Mouse (Mus musculus) limb, embryonic 14.5 days (tissue): ENCODE measurements at regions not wholly inside any gene's neighbourhood (a gene's known extent, or its start where the extent isn't known, plus 50 kb on each side); places are given as distances from the start of the nearest gene placed in this dataset.

ENCODE experiments used
- ATAC-seq: fragments of 200-750 bp; cut with Nextera tagmentation; 2 replicates; pipeline ENCODE4 v1.8.0; 2017; ENCODE audit warnings: low read depth, moderate number of reproducible peaks, moderate TSS enrichment; ENCODE audit not compliant: low FRiP score
- DNase-seq: peaks from one replicate; pipeline ENCODE4 v3.0.0-alpha.2; 2015; ENCODE audit warnings: low spot score
- H3K27ac ChIP-seq: fragments of 300-500 bp; sonication (generic); replicated peaks from 2 replicates; pipeline ENCODE4 v1.5.1; 2014; ENCODE audit warnings: low read depth, mild to moderate bottlenecking, low read length, moderate library complexity, mixed read lengths
- H3K27me3 ChIP-seq: fragments of 300-500 bp; sonication (generic); 2 replicates; pipeline ENCODE4 v1.6.1; 2014; ENCODE audit warnings: low read length, mixed read lengths; ENCODE audit not compliant: control insufficient read depth, insufficient read depth
- H3K36me3 ChIP-seq: fragments of 300-500 bp; sonication (generic); 2 replicates; pipeline ENCODE4 v1.6.1; 2014; ENCODE audit warnings: mild to moderate bottlenecking, low read length, moderate library complexity, mixed read lengths; ENCODE audit not compliant: control insufficient read depth, insufficient read depth
- H3K4me1 ChIP-seq: fragments of 300-500 bp; sonication (generic); 2 replicates; pipeline ENCODE4 v1.6.1; 2014; ENCODE audit warnings: antibody characterized with exemption, low read length, mixed read lengths; ENCODE audit not compliant: control insufficient read depth, insufficient read depth
- H3K4me2 ChIP-seq: fragments of 300-500 bp; sonication (generic); replicated peaks from 2 replicates; pipeline ENCODE4 v1.6.1; 2014; ENCODE audit warnings: low read depth, mild to moderate bottlenecking, low read length, moderate library complexity; ENCODE audit not compliant: severe bottlenecking
- H3K4me3 ChIP-seq: fragments of 300-500 bp; sonication (generic); replicated peaks from 2 replicates; pipeline ENCODE4 v1.5.1; 2014; ENCODE audit warnings: low read length
- H3K9ac ChIP-seq: fragments of 300-500 bp; sonication (generic); 2 replicates; pipeline ENCODE4 v1.6.1; 2014; ENCODE audit warnings: mild to moderate bottlenecking, low read depth, low read length, moderate library complexity; ENCODE audit not compliant: severe bottlenecking
- H3K9me3 ChIP-seq: fragments of 300-500 bp; sonication (generic); 2 replicates; pipeline ENCODE4 v1.6.1; 2016; ENCODE audit warnings: low read length; ENCODE audit not compliant: control insufficient read depth
- POLR2A ChIP-seq: fragments of 200-500 bp; IDR thresholded peaks from 2 replicates; pipeline ENCODE4 v1.8.0; 2012; ENCODE audit warnings: inconsistent platforms, mild to moderate bottlenecking, moderate library complexity, borderline replicate concordance; ENCODE audit not compliant: insufficient read depth, insufficient read length; ENCODE audit errors: extremely low read depth
- WGBS: fragments of 180-500 bp; shearing (Covaris S2); extraction: QIAGEN DNeasy Blood & Tissue Kit; methylation state at CpG from one replicate; pipeline ENCODE4 v1.1.7; 2014; 5-methylcytosine and 5-hydroxymethylcytosine counted together

DNA sequence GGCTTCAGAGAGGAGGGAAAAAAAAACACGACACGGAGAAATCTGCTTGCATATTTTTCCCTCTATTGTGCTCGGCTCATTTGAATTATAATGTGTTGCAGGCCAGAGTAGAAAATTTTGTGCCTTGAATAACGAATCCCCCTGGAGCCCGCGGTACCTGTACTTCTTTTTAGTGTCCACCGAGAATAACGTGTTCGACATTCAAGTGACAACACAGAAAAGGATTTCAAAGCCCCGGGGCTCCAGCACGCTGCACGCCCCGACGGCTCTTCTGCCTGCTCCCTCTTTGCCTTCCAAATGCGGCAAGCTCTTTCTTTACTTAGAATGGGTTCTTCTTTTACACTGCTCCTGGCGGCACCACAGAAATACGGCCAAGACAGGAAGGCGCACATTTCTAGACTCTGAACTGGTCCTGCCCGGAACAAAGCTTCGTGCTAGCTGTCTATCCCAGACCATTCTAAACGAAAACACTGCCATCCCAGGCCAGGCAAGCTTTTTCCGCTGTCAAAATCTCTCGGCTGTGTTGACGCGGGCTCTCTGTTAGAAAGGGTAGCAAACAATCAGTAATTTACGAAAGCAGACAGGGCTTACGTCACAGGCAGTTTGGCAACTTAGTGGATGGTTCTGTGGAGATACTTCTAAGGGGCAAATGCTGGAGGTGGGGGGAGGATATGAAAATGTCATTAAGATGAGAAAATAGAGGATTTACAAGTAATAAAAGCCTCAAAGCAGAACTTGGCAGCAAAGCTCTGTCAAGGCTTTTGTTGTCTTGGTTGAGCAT is 398.2 kb upstream of the Smim15 start:
- ATAC-seq: no peak
- TF ChIP-seq POLR2A: no peak
- Histone ChIP-seq H3K4me3 (peak overlapping the region; percentile 27), H3K4me2 (peak overlapping the region; percentile 50), H3K36me3 (no peaks in the 10 kb centered on the region), H3K27ac (no peak overlapping the region), H3K27me3 (peaks cover 32% of the 10 kb centered on the region), H3K4me1 (peaks cover 14% of the 10 kb centered on the region; the same call in 1 of the 2 replicates), H3K9ac (no peak overlapping the region), H3K9me3 (no peaks in the 10 kb centered on the region)
- WGBS: 4% methylated on average over 27 of the region's 27 CpGs
- no peak for DNase-seq

DNA sequence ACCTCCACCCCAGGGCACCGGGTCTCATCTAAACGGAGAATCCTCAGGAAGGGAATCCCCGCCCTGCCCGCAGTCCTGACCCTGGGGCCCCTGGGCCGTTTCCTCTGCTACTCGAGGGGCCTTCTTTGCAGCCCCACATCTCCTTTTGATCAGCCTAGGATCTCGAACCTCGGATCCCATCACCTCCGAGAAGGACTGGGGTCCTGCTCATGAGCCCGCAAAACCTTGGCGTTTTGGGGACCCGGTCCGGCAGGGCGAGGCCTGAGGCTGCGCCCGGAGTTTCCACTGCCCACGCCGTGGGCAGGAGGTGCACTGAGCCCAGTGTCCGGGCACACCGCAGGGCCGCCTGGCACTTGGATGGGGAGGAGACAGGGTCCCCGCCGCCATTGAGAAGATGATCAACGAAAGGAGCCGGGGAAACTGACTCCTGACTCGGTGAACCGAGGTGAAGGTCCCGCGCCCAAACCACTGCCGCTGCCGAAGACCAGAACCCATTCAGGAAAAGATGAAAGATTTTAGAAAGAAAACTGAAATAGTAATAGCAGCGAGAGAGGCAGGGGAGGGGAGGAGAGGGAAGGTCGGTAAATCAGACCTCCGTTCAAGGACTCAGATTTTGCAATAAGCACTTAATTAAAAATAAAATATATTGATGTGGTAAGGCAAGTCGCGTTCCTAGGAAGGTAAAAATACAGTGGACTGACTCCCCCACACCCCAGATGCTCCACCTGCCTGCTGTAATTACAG is 399.0 kb upstream of the Smim15 start:
- Histone ChIP-seq H3K4me3 (peak overlapping the region; percentile 27), H3K4me1 (peaks cover 14% of the 10 kb centered on the region; the same call in 1 of the 2 replicates)

DNA sequence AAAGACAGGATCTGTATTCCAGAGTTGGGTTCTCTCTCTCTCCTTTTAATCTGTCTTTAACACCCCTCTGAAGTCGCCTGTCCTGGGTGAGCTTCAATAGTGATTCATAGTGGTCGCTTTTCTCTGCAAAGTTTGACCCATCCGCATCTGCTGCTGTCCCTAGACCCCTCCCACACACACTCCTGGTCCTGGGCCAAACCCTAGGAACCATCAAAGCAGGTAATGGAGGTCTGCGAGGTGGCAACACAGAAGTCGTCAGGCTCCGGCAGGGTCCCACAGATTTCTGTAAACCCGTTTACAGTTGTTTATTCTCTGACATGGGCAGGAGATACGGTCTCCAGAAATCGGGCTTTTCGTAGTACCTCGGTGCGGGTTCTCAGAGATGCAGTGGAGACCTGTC is 399.5 kb upstream of the Smim15 start:
- peaks cover 14% of the 10 kb centered on the region; the same call in 1 of the 2 replicates for H3K4me1 ChIP-seq
- 21% methylated on average over 12 of the region's 12 CpGs for WGBS
- no peak overlapping the region for H3K27ac ChIP-seq
- TF ChIP-seq POLR2A: no peak
- ATAC-seq: no peak
- H3K4me2 ChIP-seq: no peak overlapping the region; the same call in 1 of the 2 replicates
- H3K27me3 ChIP-seq: peaks cover 32% of the 10 kb centered on the region
- no peaks in the 10 kb centered on the region for H3K9me3 ChIP-seq
- peak overlapping the region; percentile 27; the same call in 1 of the 2 replicates for H3K4me3 ChIP-seq
- DNase-seq: no peak
- no peaks in the 10 kb centered on the region for H3K36me3 ChIP-seq
- H3K9ac ChIP-seq: no peak overlapping the region

More for the DNA sequence above, 399.0 kb upstream of the Smim15 start:
- 4% methylated on average over 36 of the region's 36 CpGs for WGBS
- ATAC-seq: no peak
- no peak for TF ChIP-seq POLR2A
- Histone ChIP-seq H3K9ac (0 out of 2 replicates have a peak overlapping the region, but pooled peaks have one; percentile 3), H3K27ac (no peak overlapping the region), H3K36me3 (no peaks in the 10 kb centered on the region), H3K9me3 (no peaks in the 10 kb centered on the region), H3K27me3 (peaks cover 32% of the 10 kb centered on the region), H3K4me2 (peak overlapping the region; percentile 50)
- no peak for DNase-seq

DNA sequence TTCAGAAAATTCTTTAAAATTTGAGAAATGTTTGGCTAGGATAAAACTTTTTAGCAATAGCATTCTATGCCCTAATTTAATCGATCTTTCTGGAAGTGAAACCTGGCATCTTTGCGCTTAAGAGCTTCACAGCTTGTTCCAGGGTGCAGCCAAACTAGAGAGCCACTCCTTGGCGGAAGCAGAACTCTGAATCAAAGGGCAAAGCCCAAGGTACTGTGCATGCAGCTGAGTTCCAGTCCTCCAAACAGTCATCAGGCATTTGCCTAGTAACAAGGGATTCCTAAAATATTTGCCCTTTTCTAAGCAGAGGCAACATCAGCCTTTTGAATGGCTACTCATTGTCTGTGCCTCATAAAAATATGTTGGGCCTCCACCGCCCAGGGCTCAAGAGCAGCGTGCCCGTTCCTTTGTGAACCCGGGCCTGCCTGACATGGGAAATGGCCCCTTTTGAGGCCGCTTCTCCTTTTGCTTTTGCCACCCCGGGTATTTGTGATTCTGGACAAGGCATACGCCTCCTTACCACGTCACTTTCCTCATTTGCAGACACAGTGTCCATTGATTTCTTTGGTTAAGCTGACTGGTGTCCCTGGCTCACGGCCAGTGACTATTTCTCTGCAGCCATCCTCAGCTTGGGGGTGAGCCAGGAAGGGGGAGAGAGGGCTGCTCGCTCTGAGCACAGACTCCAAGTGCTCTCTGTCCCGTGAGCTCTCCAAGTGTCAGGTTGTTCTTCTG is 402.2 kb upstream of the Smim15 start:
- Histone ChIP-seq H3K36me3 (no peaks in the 10 kb centered on the region), H3K4me1 (peaks cover 14% of the 10 kb centered on the region; the same call in 1 of the 2 replicates), H3K4me3 (no peak overlapping the region), H3K27ac (no peak overlapping the region), H3K9me3 (no peaks in the 10 kb centered on the region), H3K4me2 (no peak overlapping the region), H3K27me3 (peaks cover 26% of the 10 kb centered on the region), H3K9ac (no peak overlapping the region)
- ATAC-seq (no peak), DNase-seq (no peak)
- 79% methylated on average over 14 of the region's 14 CpGs for WGBS
- TF ChIP-seq POLR2A: no peak

DNA sequence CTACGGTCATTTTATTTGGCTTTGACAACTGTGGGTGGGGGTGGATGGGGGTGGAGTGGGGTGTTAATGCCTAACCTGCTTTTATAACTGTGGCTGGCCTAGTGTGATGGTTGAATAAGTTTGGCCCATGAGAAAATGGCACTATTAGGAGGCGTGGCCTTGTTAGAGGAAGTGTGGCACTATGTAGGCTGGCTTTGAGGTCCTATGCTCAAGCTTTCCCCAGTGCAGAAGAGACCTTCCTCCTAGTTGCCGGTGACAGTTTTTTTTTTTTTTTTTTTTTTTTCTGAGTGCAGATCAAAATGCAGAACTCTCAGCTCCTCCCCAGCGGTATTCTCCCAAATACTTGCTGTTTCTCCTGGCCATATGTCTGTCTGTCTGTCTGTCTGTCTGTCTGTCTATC is 404.6 kb upstream of the Smim15 start:
- H3K27ac ChIP-seq: no peak overlapping the region
- H3K36me3 ChIP-seq: no peaks in the 10 kb centered on the region
- TF ChIP-seq POLR2A: no peak
- no peaks in the 10 kb centered on the region for H3K9me3 ChIP-seq
- H3K9ac ChIP-seq: no peak overlapping the region
- 82% methylated on average over 4 of the region's 4 CpGs for WGBS
- ATAC-seq (no peak), DNase-seq (no peak)
- H3K4me1 ChIP-seq: no peaks in the 10 kb centered on the region
- no peak overlapping the region for H3K4me3 ChIP-seq
- no peak overlapping the region for H3K4me2 ChIP-seq
- H3K27me3 ChIP-seq: peaks cover 10% of the 10 kb centered on the region
